Mouse (Mus musculus) ovary, postnatal 10 days (tissue): ENCODE results near the gene Cacng7.

Source experiments
- DNase-seq: peaks from one replicate; pipeline ENCODE4 v3.0.0; 2022; ENCODE audit warnings: low spot score

Gene Cacng7

GRCm38 (mm10) chr7:3302556-3303275, 30.0 kb upstream of the Cacng7 start:
- DNase-seq: no peak

DNA sequence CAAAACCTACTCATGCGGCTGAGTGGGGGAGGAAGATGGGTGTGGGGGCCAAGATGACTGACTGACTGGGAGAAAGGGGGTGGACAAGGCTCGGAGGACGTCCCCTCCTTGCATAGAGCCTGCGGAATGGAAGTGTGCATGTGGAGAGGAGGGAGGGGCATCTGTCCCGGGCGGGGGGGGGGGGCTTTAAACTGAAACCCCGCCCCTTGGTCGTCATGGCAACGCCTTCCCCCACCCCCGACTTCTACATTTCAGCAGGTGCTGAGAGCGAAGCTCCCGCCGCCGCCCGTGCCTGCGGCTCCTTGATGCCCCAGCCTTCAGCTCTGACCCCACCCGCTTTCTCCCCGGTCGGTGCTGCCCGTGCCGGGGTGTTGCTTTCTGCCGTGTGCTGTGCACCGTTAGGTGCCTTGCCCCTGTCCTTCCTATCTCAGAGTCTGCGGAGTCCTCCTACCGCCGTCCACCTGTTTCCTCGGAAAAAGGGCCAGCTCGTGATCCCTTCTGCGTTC, 29.4 kb upstream of the Cacng7 start:
- DNase-seq: no peak

DNA sequence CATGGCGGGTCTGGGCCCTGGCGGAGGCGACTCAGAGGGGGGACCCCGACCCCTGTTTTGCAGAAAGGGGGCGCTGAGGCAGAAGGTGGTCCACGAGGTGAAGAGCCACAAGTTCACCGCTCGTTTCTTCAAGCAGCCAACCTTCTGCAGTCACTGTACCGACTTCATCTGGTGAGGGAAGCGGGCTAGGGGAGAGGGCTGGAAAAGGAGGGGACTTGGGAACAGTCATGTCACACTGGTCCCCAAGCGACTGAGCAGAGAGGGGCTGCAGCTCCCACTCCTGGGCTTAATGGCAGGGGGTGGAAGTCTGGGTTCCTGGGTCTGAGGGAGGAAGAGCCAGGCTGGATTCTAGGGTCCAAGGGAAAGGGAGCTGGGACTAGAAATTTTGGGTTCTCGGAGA, 29.0 kb upstream of the Cacng7 start:
- DNase-seq: no peak

GRCm38 (mm10) chr7:3304298-3304697, 28.5 kb upstream of the Cacng7 start:
- no peak for DNase-seq

DNA sequence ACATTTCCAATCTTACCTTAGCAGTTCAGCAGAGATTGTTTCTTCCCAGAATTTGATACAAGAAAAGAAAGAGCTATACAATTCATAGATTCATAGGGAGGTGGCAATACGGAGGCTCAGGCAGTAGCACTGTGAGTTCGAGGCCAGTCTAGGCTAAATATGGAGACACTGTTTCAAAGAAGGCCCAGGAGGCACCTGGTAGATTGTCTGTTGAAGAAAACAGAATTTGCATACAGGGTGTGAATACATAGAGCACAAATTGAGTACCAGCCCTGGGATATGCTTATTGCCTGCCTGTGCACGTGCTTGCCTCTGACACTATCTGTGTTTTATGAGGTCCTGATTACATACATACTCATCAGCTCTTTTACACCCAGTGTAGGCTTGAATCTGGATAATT, 26.4 kb upstream of the Cacng7 start:
- no peak for DNase-seq

- DNase-seq: no peak
Observed at GRCm38 (mm10) chr7:3308646-3309045, 24.1 kb upstream of the Cacng7 start.

GRCm38 (mm10) chr7:3310233-3310632, 22.5 kb upstream of the Cacng7 start:
- DNase-seq: no peak

GRCm38 (mm10) chr7:3313571-3313970, 19.2 kb upstream of the Cacng7 start:
- DNase-seq: no peak

DNA sequence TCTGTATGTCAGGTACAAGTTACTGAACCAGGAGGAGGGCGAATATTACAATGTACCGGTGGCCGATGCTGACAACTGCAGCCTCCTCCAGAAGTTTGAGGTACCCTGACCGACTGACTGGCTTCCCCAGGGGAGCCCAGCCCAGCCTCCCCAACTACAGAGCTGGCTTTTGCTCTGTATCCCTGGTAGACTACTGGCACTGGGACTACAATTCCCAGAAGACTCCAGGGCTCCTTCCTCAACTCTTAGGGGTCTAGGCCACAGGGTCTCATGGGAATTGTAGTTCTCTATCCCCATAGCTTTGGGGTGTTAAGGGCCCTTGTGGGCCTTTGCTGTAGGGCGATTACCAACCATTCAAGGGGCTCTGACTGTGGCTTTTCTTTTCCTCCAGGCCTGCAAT, 18.6 kb upstream of the Cacng7 start:
- no peak for DNase-seq

- DNase-seq: no peak
Observed at GRCm38 (mm10) chr7:3317704-3318103, 15.1 kb upstream of the Cacng7 start.

DNA sequence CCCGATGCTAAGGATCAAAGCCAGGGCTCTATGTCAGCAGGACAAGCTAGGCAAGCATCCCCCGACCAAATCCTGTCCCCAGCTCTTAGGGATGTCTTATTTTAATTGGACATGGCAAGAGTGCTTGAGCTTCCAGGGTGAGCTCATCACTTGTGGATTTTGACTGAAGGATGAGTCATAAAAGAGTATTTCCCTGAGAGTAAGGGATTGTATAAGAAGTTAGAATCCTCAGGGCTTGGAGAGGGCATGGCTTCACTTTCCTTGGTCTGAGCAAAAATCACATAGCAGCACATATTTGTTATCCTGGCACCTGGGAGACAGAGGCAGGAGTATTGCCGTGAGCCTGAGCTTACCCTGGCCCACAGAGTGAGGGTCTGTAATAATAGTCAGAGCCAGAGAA, 11.9 kb upstream of the Cacng7 start:
- DNase-seq: no peak

DNA sequence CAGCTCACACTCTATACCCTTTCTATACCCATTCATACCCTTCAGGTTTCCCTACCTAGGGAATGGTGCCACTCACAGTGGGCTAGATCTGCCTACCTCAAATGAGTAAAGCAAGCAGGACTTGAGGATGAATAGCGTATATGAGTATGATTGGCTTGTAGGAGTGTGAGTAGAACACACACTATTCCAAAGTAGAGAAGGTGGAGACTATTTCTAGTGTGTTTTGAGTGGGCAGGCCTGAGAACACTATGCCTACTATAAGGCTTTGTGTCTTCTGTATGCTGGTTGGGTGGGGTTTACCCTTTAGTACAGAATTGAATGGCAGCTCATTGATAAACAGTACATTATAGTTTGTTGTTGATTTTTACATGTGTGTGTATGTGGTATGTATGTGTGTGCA, 8.9 kb upstream of the Cacng7 start:
- no peak for DNase-seq

GRCm38 (mm10) chr7:3327961-3328360, 4.8 kb upstream of the Cacng7 start:
- DNase-seq: no peak

DNA sequence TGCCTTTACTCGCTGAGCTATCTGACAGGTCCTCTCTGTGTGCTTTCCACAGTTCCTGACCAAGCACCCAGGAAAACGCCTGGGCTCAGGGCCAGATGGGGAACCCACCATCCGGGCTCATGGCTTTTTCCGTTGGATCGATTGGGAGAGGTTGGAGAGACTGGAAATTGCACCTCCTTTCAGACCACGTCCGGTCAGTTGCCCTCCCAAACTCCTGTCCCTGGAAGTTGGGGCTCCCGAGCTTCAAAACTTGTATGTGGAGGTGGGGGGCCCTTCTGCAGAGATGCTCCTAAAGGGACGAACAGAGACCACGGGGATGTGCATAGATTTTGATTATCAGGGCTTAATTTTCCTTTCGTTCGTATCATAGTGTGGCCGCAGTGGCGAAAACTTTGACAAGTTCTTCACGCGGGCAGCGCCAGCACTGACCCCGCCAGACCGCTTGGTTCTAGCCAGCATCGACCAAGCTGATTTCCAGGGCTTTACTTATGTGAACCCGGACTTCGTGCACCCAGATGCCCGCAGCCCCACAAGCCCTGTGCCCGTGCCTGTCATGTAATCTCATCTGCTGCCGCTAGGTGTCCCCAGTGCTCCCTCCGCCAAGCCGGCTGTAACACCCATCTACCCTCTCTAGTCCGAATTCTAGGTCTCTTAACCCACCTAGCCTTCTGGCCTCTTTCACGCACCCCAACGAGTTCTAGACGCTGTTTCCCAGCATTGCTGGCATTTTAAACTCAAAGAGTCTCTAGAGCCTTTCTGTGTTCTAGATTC, 2.8 kb upstream of the Cacng7 start:
- peak; percentile 45 for DNase-seq

DNA sequence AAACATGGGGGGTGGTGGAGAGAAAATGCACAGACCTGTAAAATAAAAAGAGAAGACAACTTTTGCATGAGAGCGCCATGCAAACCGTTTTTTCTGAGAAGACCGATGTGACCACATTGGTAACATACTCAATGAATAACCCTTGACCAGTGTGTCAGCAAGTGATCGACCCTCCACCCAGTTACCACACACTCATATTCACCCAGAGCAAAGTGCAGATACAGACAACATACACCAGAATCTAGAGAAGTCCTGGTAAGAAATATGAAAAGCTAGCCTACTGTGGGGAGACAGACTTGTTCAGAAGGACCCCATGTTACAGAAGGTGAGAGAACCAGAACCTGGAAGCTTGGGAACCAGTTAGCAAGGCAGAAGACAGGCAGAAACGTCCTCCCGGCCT, 1.6 kb upstream of the Cacng7 start:
- DNase-seq: no peak

DNA sequence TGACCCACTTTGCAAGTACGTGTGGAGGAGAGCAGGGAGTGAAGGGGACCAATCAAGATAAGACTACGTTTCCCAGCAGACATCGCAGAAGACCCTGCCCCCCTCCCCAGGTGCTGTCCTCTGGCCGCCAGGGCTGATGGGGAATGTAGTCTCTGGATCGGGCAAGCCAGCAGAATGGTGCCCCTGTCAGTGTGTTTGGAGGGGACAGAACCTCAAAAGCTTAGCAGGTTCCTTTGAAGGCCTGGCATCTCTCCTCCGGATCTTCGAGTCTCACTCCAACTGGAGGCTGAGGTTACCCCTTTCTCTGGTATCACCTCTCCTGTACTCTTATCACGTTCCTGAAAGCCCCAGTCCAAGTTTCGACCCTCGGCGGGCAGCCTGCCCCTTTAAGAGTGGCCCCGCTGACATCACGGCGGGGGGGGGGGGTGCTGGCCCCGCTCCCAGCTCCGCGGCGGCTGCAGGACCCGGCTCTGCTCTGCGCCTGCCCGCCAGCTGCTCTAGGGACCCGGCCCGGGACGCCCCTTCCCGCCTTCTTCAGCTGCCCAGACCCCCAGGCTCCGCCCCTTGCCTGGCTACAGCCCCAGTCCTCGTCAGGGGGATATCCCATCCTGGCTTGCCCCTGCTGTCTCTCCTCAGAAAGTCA, 1.1 kb upstream of the Cacng7 start:
- peak; percentile 44 for DNase-seq

DNA sequence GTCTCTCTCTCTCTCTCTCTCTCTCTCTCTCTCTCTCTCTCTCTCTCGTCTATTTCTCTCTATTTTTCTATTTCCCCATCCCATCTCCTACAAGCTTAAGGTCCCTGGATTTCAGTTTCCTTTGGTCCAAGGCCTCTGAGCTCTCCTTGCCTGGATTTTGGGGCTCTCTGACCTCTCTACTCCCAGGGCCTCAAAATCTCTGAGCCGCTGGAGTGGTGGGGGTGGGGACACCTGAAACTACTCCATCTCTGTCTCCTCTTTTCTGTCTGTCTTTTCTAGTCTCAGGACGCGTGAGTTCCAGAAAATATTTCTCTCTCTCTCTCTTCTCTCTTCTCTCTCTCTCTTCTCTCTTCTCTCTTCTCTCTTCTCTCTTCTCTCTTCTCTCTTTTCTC, 535 bp upstream of the Cacng7 start:
- DNase-seq: no peak

DNA sequence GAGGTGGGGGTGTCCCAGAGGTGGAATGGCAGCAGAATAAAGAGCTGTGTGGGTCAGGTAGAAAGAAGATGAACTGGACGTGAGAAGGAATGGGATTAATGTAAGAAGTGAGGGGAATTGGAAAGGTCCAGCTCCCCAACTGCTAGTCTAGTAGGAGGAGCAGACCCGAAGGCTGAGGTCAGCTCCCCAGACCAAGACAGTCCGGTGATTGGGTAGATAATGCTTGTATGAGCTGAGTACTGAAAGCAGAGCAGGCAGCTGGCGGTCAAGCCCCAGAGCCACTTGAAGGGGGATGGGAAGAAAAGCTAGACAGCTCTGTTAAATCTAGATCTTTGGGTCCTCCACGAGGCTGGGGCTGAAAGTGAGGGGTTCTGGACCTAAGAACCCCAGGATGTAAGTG, 787 bp downstream of the Cacng7 start:
- no peak for DNase-seq

DNA sequence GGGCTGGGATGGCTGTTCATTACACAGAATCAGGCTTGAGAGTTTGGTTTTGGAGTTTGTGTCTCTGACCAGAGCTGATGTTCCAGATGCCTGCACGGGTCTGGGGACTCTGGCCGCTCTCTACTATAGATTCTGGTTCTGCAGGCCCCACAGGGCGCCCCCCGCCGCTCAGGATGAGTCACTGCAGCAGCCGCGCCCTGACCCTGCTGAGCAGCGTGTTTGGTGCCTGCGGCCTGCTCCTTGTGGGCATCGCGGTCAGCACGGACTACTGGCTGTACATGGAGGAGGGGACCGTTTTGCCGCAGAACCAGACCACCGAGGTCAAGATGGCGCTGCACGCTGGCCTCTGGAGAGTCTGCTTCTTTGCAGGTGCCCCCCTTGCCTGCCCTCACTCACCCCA, 3.7 kb downstream of the Cacng7 start:
- DNase-seq: no peak

- DNase-seq: no peak
Observed at GRCm38 (mm10) chr7:3338286-3338935, 5.7 kb downstream of the Cacng7 start.

GRCm38 (mm10) chr7:3339010-3339409, 6.3 kb downstream of the Cacng7 start:
- DNase-seq: no peak

DNA sequence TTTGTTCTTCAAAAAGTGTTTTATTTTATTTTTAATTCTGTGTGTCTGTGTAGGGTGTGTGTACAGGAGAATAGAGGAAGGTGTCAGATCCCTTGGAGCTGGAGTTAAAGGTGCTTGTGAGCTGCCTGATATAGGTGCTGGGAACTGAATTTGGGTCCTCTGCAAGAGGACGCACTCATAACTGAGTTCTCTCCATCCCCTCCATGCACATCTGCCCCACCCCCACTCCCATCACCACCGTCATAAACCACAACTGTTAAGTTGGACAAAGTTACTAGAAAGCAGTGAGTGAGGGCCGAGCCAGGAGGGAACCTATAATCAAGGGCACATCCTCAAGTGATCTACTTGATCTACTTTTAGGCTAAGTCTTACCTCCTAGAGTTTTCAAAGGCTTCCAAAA, 11.1 kb downstream of the Cacng7 start:
- DNase-seq: no peak

DNA sequence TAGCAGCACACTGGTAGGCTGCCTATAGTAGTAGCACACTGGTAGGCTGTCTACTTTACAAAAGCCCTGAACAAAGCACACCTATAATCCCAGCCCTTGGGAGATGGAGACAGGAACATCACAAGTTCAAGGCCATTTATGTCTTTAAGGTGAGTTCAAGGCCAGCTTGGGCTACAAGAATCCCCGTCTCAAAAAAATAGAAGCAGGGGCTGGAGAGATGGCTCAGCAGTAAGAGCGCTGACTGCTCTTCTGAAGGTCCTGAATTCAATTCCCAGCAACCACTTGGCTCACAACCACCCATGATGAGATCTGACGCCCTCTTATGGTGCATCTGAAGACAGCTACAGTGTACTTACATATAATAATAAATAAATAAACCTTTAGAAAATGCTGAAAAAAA, 12.5 kb downstream of the Cacng7 start:
- DNase-seq: no peak
